Mouse (Mus musculus) macrophage (primary cell): ENCODE measurements around the gene Creb3l4. TPM values are rescaled to one million over a fixed set of nuclear protein-coding genes. Genes with fewer than 3 reads are reported as not detected.

ENCODE experiments used
- H3K27ac ChIP-seq: fragments of 350-480 bp; formaldehyde crosslinking; 2 replicates; pipeline ENCODE4 v1.9.0; 2021
- H3K36me3 ChIP-seq: fragments of 350-480 bp; formaldehyde crosslinking; 2 replicates; pipeline ENCODE4 v1.9.0; 2021; ENCODE audit errors: inconsistent target
- H3K4me3 ChIP-seq: fragments of 350-480 bp; formaldehyde crosslinking; 2 replicates; pipeline ENCODE4 v1.9.0; 2021; ENCODE audit errors: inconsistent target
- H3K79me2 ChIP-seq: fragments of 350-480 bp; formaldehyde crosslinking; 2 replicates; pipeline ENCODE4 v1.9.0; 2021; ENCODE audit errors: inconsistent target
- WGBS: methylation state at CpG from one replicate; pipeline ENCODE4 v1.1.7; 2026; ENCODE audit warnings: inconsistent platforms; ENCODE audit not compliant: missing documents; 5-methylcytosine and 5-hydroxymethylcytosine counted together
- polyA plus RNA-seq: library from polyadenylated mRNA; stranded (reverse); fragments of 250-400 nt; gene quantifications from 3 replicates; pipeline ENCODE4 v1.2.4, GENCODE M21; 2018; ENCODE audit warnings: inconsistent platforms

Creb3l4 gene
- polyA plus RNA-seq, 1 experiment from 2014 or later: 1.2 TPM

- WGBS: 95% methylated on average over 9 of the region's 9 CpGs
- peaks cover 90% of the 10 kb centered on the region for H3K36me3 ChIP-seq
Observed at GRCm38 (mm10) chr3:90272170-90272569, 28.9 kb upstream of the Creb3l4 start.

GRCm38 (mm10) chr3:90270784-90271183 lies 27.5 kb upstream of the Creb3l4 start:
- Histone ChIP-seq H3K4me3 (no peak overlapping the region), H3K79me2 (peaks cover 51% of the 10 kb centered on the region), H3K36me3 (peaks cover 77% of the 10 kb centered on the region), H3K27ac (no peak overlapping the region)
- WGBS: 97% methylated on average over 8 of the region's 8 CpGs

More at GRCm38 (mm10) chr3:90272170-90272569, 28.9 kb upstream of the Creb3l4 start:
- no peak overlapping the region for H3K27ac ChIP-seq
- H3K79me2 ChIP-seq: peaks cover 42% of the 10 kb centered on the region
- H3K4me3 ChIP-seq: no peak overlapping the region

- H3K79me2 ChIP-seq: peaks cover 51% of the 10 kb centered on the region
- peaks cover 60% of the 10 kb centered on the region for H3K36me3 ChIP-seq
- WGBS: 97% methylated on average over 16 of the region's 16 CpGs
- H3K27ac ChIP-seq: no peak overlapping the region
- no peak overlapping the region for H3K4me3 ChIP-seq
Observed at GRCm38 (mm10) chr3:90268971-90269370, 25.7 kb upstream of the Creb3l4 start.

- Histone ChIP-seq H3K36me3 (peaks cover 54% of the 10 kb centered on the region), H3K79me2 (peaks cover 51% of the 10 kb centered on the region), H3K27ac (no peak overlapping the region), H3K4me3 (no peak overlapping the region)
- WGBS: 99% methylated on average over 5 of the region's 11 CpGs
Observed at GRCm38 (mm10) chr3:90268190-90268589, 24.9 kb upstream of the Creb3l4 start.

GRCm38 (mm10) chr3:90266901-90267775 lies 23.8 kb upstream of the Creb3l4 start:
- Histone ChIP-seq H3K36me3 (peaks cover 54% of the 10 kb centered on the region), H3K27ac (peak overlapping the region; percentile 98), H3K79me2 (peaks cover 49% of the 10 kb centered on the region), H3K4me3 (peak overlapping the region; percentile 79)
- WGBS: 60% methylated on average over 19 of the region's 20 CpGs

GRCm38 (mm10) chr3:90265932-90266741 lies 22.8 kb upstream of the Creb3l4 start:
- WGBS: under 1% methylated on average over 14 of the region's 16 CpGs
- peaks cover 54% of the 10 kb centered on the region for H3K36me3 ChIP-seq

GRCm38 (mm10) chr3:90265034-90265931 lies 22.0 kb upstream of the Creb3l4 start, which contains the start of gene Dennd4b:
Gene Dennd4b (plus strand): TSS chr3:90265185.
- Histone ChIP-seq H3K79me2 (peaks cover 40% of the 10 kb centered on the region), H3K4me3 (peak within 1 kb of the TSS; percentile 79), H3K27ac (peak within 1 kb of the TSS; percentile 98), H3K36me3 (peaks cover 52% of the 10 kb centered on the region)
- WGBS: under 1% methylated on average over 63 of the region's 87 CpGs

More at GRCm38 (mm10) chr3:90265932-90266741, 22.8 kb upstream of the Creb3l4 start:
- Histone ChIP-seq H3K4me3 (peak overlapping the region; percentile 79), H3K79me2 (peaks cover 45% of the 10 kb centered on the region), H3K27ac (peak overlapping the region; percentile 98)

- WGBS: 6% methylated on average over 10 of the region's 10 CpGs
- H3K27ac ChIP-seq: peak overlapping the region; percentile 65
- peaks cover 52% of the 10 kb centered on the region for H3K36me3 ChIP-seq
Observed at GRCm38 (mm10) chr3:90264687-90265033, 21.3 kb upstream of the Creb3l4 start.

GRCm38 (mm10) chr3:90263121-90263771 lies 19.9 kb upstream of the Creb3l4 start:
- Histone ChIP-seq H3K27ac (no peak overlapping the region), H3K79me2 (peaks cover 26% of the 10 kb centered on the region), H3K36me3 (peaks cover 52% of the 10 kb centered on the region), H3K4me3 (no peak overlapping the region)
- 97% methylated on average over 5 of the region's 5 CpGs for WGBS

More at GRCm38 (mm10) chr3:90264687-90265033, 21.3 kb upstream of the Creb3l4 start:
- peaks cover 33% of the 10 kb centered on the region for H3K79me2 ChIP-seq
- H3K4me3 ChIP-seq: peak overlapping the region; percentile 11; the same call in 1 of the 2 replicates

GRCm38 (mm10) chr3:90258521-90258920 lies 15.2 kb upstream of the Creb3l4 start:
- Histone ChIP-seq H3K4me3 (no peak overlapping the region), H3K79me2 (peaks cover 45% of the 10 kb centered on the region), H3K27ac (no peak overlapping the region), H3K36me3 (peaks cover 64% of the 10 kb centered on the region)
- WGBS: 90% methylated on average over 4 of the region's 4 CpGs

GRCm38 (mm10) chr3:90256731-90257530 lies 13.6 kb upstream of the Creb3l4 start:
- Histone ChIP-seq H3K36me3 (peaks cover 49% of the 10 kb centered on the region), H3K79me2 (peaks cover 45% of the 10 kb centered on the region), H3K4me3 (no peak overlapping the region), H3K27ac (no peak overlapping the region)
- 95% methylated on average over 17 of the region's 19 CpGs for WGBS

GRCm38 (mm10) chr3:90255784-90256353 lies 12.6 kb upstream of the Creb3l4 start:
- WGBS: 96% methylated on average over 14 of the region's 14 CpGs

More at GRCm38 (mm10) chr3:90255784-90256353, 12.6 kb upstream of the Creb3l4 start:
- Histone ChIP-seq H3K36me3 (peaks cover 47% of the 10 kb centered on the region), H3K27ac (no peak overlapping the region), H3K79me2 (peaks cover 53% of the 10 kb centered on the region), H3K4me3 (no peak overlapping the region)
